Mouse (Mus musculus) C2C12 (cell line): ENCODE data around the gene Kcnip1.

Source experiments
- CTCF ChIP-seq: IDR thresholded peaks from one replicate; pipeline ENCODE4 v1.5.1; 2011; ENCODE audit not compliant: control insufficient read depth, insufficient read depth, insufficient read length
- USF1 ChIP-seq: IDR thresholded peaks from one replicate; pipeline ENCODE4 v1.6.1; 2011; ENCODE audit warnings: low read depth, mild to moderate bottlenecking, control low read depth, moderate library complexity

- TF ChIP-seq CTCF, result no peak
- TF ChIP-seq USF1, result no peak
Measured at GRCm38 (mm10) chr11:33958713-33959112, 34.2 kb downstream of the Kcnip1 start.
